Mouse (Mus musculus) liver, embryonic 14.5 days (tissue): ENCODE measurements around the gene Kcnmb2. TPM values are rescaled to one million over a fixed set of nuclear protein-coding genes. Genes with fewer than 3 reads are reported as not detected.

Experiments used
- ATAC-seq: fragments of 200-750 bp; cut with Nextera tagmentation; 2 replicates; pipeline ENCODE4 v1.8.0; 2017; ENCODE audit warnings: moderate number of reproducible peaks, mild to moderate bottlenecking, moderate library complexity; ENCODE audit not compliant: insufficient read depth
- DNase-seq, 3 experiments: peaks; one replicate each; pipeline ENCODE4 v3.0.0-alpha.2; 2012 to 2013; ENCODE audit warnings: low read depth in 3 of 3, low spot score in 3 of 3
- H3K27ac ChIP-seq: fragments of 300-500 bp; sonication (generic); 2 replicates; pipeline ENCODE4 v1.5.1; 2014; ENCODE audit warnings: moderate library complexity, mild to moderate bottlenecking, control low read depth, inconsistent platforms
- H3K27me3 ChIP-seq: fragments of 300-500 bp; sonication (generic); 2 replicates; pipeline ENCODE4 v1.6.1; 2014; ENCODE audit warnings: mild to moderate bottlenecking, low read length, moderate library complexity; ENCODE audit not compliant: control insufficient read depth, insufficient read depth
- H3K36me3 ChIP-seq: fragments of 300-500 bp; sonication (generic); replicated peaks from 2 replicates; pipeline ENCODE4 v1.6.1; 2014; ENCODE audit warnings: low read depth; ENCODE audit not compliant: control insufficient read depth, insufficient read depth
- H3K4me1 ChIP-seq, 2 experiments: fragments of 200-500 bp in 1 of 2; fragments of 300-500 bp in 1 of 2; sonication (generic) in 1 of 2; replicated peaks; 2 replicates each; pipeline ENCODE4 v1.6.1; 2012 to 2014; ENCODE audit warnings: antibody characterized with exemption in 1 of 2, inconsistent platforms in 1 of 2, low read length in 1 of 2; ENCODE audit not compliant: control insufficient read depth in 2 of 2, insufficient read depth in 2 of 2
- H3K4me2 ChIP-seq: fragments of 300-500 bp; sonication (generic); 2 replicates; pipeline ENCODE4 v1.6.1; 2014; ENCODE audit warnings: low read depth, mild to moderate bottlenecking, control low read depth, moderate library complexity
- H3K4me3 ChIP-seq, 2 experiments: fragments of 200-500 bp in 1 of 2; fragments of 300-500 bp in 1 of 2; sonication (generic) in 1 of 2; 2 replicates each; pipeline ENCODE4 v1.5.1; 2012 to 2014; ENCODE audit warnings: low read depth in 2 of 2, low read length in 2 of 2, mild to moderate bottlenecking in 2 of 2, control low read depth in 1 of 2, inconsistent platforms in 1 of 2, moderate library complexity in 1 of 2; ENCODE audit not compliant: insufficient read depth in 1 of 2
- H3K9ac ChIP-seq: fragments of 300-500 bp; sonication (generic); replicated peaks from 2 replicates; pipeline ENCODE4 v1.6.1; 2014; ENCODE audit warnings: mild to moderate bottlenecking, control low read depth, moderate library complexity
- H3K9me3 ChIP-seq: fragments of 300-500 bp; sonication (generic); 2 replicates; pipeline ENCODE4 v1.6.1; 2016; ENCODE audit warnings: low read length, mixed read lengths; ENCODE audit not compliant: control insufficient read depth
- CTCF ChIP-seq: IDR thresholded peaks from 2 replicates; pipeline ENCODE4 v1.5.1; 2016; ENCODE audit warnings: antibody characterized with exemption, low read depth, control low read depth
- EP300 ChIP-seq: IDR thresholded peaks from 2 replicates; pipeline ENCODE4 v1.6.1; 2016; ENCODE audit warnings: antibody characterized with exemption, low read depth
- WGBS: fragments of 180-500 bp; shearing (Covaris S2); extraction: QIAGEN DNeasy Blood & Tissue Kit; methylation state at CpG from one replicate; pipeline ENCODE4 v1.1.7; 2014; ENCODE audit not compliant: insufficient replicate concordance; 5-methylcytosine and 5-hydroxymethylcytosine counted together
- polyA plus RNA-seq, 2 experiments: library from polyadenylated mRNA; depleted of rRNA in 1 of 2; stranded (reverse) in 1 of 2; unstranded in 1 of 2; fragments of >200 nt; fragmentation: Nextera tagmentation in 1 of 2; extraction: Ambion mirVana in 1 of 2; gene quantifications; 2 replicates each; pipeline versions ENCODE4 v1.2.1 to v1.2.3; 2012 to 2014

The Kcnmb2 gene
- polyA plus RNA-seq, 2 experiments, result 0.07 to 0.32 TPM

DNA sequence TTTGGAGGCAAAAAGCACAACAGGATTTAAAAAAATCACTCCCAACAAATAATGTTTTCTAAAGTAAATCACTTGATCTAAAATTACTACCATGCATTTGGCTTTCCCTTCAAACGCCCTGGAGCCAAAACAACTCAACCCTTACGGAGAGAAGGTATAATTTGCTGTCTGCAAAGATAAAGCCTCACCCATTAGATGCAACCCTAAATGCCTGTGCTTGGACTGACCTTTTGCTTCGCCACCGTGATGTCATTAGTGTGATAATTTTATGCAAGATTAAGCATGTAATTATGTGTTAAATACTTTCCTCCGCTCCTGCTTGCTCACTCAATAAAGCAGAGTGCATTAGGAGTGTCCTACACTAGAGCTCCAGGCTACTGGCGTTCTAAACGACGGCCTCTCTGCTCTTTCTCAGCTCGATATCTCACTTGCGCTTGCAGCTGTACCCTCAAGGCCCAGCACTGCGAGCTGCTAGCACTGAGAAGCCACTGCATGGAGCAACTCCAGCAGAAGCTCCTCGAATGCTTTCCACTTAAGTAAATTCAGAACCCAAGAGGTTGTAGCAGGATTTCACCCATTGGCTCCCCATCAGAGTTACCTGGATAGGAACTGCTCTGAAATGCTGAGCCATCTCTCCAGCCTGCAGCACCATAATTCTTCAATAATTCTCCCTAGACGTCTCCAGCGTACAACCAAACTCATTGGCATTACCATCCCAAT lies 247.7 kb downstream of the Kcnmb2 start:
- Histone ChIP-seq H3K27me3 (no peaks in the 10 kb centered on the region), H3K9ac (no peak overlapping the region), H3K9me3 (no peaks in the 10 kb centered on the region), H3K4me3 (no peak overlapping the region), H3K4me2 (no peak overlapping the region), H3K36me3 (no peaks in the 10 kb centered on the region), H3K4me1 (no peaks in the 10 kb centered on the region), H3K27ac (no peak overlapping the region)
- ATAC-seq (no peak), DNase-seq (no peak)
- 54% methylated on average over 14 of the region's 14 CpGs for WGBS
- TF ChIP-seq CTCF (no peak), EP300 (no peak)

- H3K9ac ChIP-seq, result no peak overlapping the region
- WGBS, result 49% methylated on average over 6 of the region's 6 CpGs
- H3K27ac ChIP-seq, result no peak overlapping the region
- H3K27me3 ChIP-seq, result no peaks in the 10 kb centered on the region
- ATAC-seq (no peak), DNase-seq (no peak)
- TF ChIP-seq EP300 (no peak), CTCF (no peak)
- no peak overlapping the region for H3K4me2 ChIP-seq
- no peaks in the 10 kb centered on the region for H3K9me3 ChIP-seq
- H3K4me3 ChIP-seq, result no peak overlapping the region
- no peaks in the 10 kb centered on the region for H3K36me3 ChIP-seq
- H3K4me1 ChIP-seq, result no peaks in the 10 kb centered on the region
Measured at GRCm38 (mm10) chr3:32180519-32180918, 278.2 kb downstream of the Kcnmb2 start.

DNA sequence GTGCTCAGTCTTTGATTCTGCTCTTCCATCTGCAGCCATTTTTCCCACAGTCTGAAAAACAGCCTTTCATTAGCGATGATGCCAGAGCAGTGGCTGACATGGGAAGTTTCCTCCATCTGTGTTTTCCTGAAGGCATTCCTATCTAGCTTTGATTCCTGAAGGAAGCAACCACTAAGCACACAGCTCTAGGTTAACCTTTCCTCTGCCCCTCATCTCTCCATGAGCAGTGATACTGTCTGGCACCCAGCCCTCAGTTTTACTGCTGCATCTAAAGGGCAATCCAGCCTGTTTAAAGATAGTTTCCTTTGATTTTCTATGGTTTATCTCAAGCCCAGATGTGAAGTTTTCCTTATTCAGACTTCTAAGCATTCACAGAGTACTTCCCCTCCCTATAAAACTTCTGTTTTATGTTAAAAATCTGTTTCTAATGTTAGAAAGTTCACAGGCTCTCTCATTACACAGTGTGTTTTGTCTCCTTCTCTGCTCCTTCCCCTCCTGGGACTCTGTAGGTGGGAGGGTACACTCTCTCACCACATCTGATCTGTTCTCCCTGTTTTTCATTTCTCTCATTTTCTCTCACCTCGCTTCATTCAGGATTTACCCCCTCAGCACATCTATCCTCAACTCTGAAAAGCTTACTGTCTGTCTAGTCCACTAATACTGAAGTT lies 283.7 kb downstream of the Kcnmb2 start:
- WGBS, result 37% methylated on average over 2 of the region's 2 CpGs
- H3K9ac ChIP-seq, result no peak overlapping the region
- no peak for ATAC-seq
- DNase-seq, result no peak
- H3K4me1 ChIP-seq, result no peaks in the 10 kb centered on the region
- no peak overlapping the region for H3K4me2 ChIP-seq
- H3K27ac ChIP-seq, result no peak overlapping the region
- H3K27me3 ChIP-seq, result no peaks in the 10 kb centered on the region
- no peaks in the 10 kb centered on the region for H3K36me3 ChIP-seq
- H3K9me3 ChIP-seq, result no peaks in the 10 kb centered on the region
- H3K4me3 ChIP-seq, result no peak overlapping the region
- no peak for TF ChIP-seq EP300
- no peak for TF ChIP-seq CTCF

DNA sequence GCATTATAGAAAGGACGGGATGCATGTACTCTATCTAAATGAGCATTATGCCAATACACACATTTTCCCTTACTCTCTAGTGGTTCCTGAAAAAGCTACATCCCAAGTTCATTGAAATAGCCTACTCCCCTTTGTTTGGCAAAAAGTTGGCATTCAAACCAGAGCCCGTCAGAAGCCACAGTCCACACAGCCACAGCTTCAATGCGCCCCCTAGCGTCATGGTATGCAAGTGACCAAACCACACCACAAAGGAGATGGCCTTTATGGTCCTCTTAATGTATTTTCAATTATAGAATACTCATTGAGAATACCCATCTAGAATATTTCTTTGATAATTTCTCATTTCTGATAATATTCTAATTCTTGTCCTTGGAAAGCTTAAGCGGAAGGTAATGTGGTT lies 286.2 kb downstream of the Kcnmb2 start:
- H3K9ac ChIP-seq, result no peak overlapping the region
- no peak overlapping the region for H3K27ac ChIP-seq
- TF ChIP-seq EP300 (no peak), CTCF (peak; percentile 73)
- no peaks in the 10 kb centered on the region for H3K9me3 ChIP-seq
- no peaks in the 10 kb centered on the region for H3K36me3 ChIP-seq
- H3K27me3 ChIP-seq, result no peaks in the 10 kb centered on the region
- ATAC-seq (no peak), DNase-seq (peak in 1 of 3 experiments; percentile 3)
- H3K4me3 ChIP-seq, result no peak overlapping the region
- WGBS, result 30% methylated on average over 5 of the region's 5 CpGs
- H3K4me2 ChIP-seq, result no peak overlapping the region
- no peaks in the 10 kb centered on the region for H3K4me1 ChIP-seq

GRCm38 (mm10) chr3:32188955-32189354 lies 286.6 kb downstream of the Kcnmb2 start:
- ATAC-seq (no peak), DNase-seq (no peak)
- Histone ChIP-seq H3K27me3 (no peaks in the 10 kb centered on the region), H3K4me1 (no peaks in the 10 kb centered on the region), H3K9me3 (no peaks in the 10 kb centered on the region), H3K36me3 (no peaks in the 10 kb centered on the region), H3K27ac (no peak overlapping the region), H3K4me2 (no peak overlapping the region), H3K9ac (no peak overlapping the region), H3K4me3 (no peak overlapping the region)
- WGBS, result 51% methylated on average over 2 of the region's 2 CpGs
- TF ChIP-seq EP300 (no peak), CTCF (no peak)
